Mouse (Mus musculus): Measurements from ENCODE around the gene Anks4b. TPM values are rescaled to one million over a fixed set of nuclear protein-coding genes. Genes with fewer than 3 reads are reported as not detected.

Anks4b gene
- polyA plus RNA-seq, 1 experiment from 2014 or later = not detected

GRCm38 (mm10) chr7:120163581-120164251 is 9.9 kb upstream of the Anks4b start:
- TF ChIP-seq EP300 (IDR thresholded peaks at IDR 0.05) = no peak
- Histone ChIP-seq H3K4me3 (ENCODE audit: low read depth, low read length) (no peak overlapping the region), H3K9ac (replicated peaks; ENCODE audit: low read depth) (no peak overlapping the region), H3K4me2 (replicated peaks; ENCODE audit: low read depth, low read length) (no peak overlapping the region), H3K4me1 (ENCODE audit: insufficient read depth, low read depth, low read length) (no peaks in the 10 kb centered on the region), H3K9me3 (ENCODE audit: low read length) (no peaks in the 10 kb centered on the region), H3K36me3 (ENCODE audit: insufficient read depth, low read length) (no peaks in the 10 kb centered on the region), H3K27me3 (replicated peaks; ENCODE audit: insufficient read depth, low read length) (no peaks in the 10 kb centered on the region), H3K27ac (ENCODE audit: low read length) (no peak overlapping the region)
- ATAC-seq (no peak), DNase-seq (ENCODE audit: low spot score) (no peak)
- 76% methylated on average over 11 of the region's 11 CpGs for WGBS

GRCm38 (mm10) chr7:120172188-120172700 is 1.4 kb upstream of the Anks4b start:
- no peak overlapping the region for H3K9ac ChIP-seq (replicated peaks; ENCODE audit: low read depth)
- no peaks in the 10 kb centered on the region for H3K4me1 ChIP-seq (ENCODE audit: insufficient read depth, low read depth, low read length)
- TF ChIP-seq EP300 (IDR thresholded peaks at IDR 0.05) (no peak), CTCF (IDR thresholded peaks at IDR 0.05) (no peak)
- H3K27me3 ChIP-seq (replicated peaks; ENCODE audit: insufficient read depth, low read length) = no peaks in the 10 kb centered on the region
- H3K36me3 ChIP-seq (ENCODE audit: insufficient read depth, low read length) = no peaks in the 10 kb centered on the region
- DNase-seq (ENCODE audit: low spot score) (peak; percentile 16), ATAC-seq (no peak)
- no peak overlapping the region for H3K27ac ChIP-seq (ENCODE audit: low read length)
- no peaks in the 10 kb centered on the region for H3K9me3 ChIP-seq (ENCODE audit: low read length)
- H3K4me2 ChIP-seq (replicated peaks; ENCODE audit: low read depth, low read length) = no peak overlapping the region
- WGBS = 63% methylated on average over 1 of the region's 1 CpGs
- no peak overlapping the region for H3K4me3 ChIP-seq (ENCODE audit: low read depth, low read length)

- Histone ChIP-seq H3K4me1 (ENCODE audit: insufficient read depth, low read depth, low read length) (no peaks in the 10 kb centered on the region), H3K27ac (ENCODE audit: low read length) (no peak overlapping the region), H3K4me2 (replicated peaks; ENCODE audit: low read depth, low read length) (no peak overlapping the region), H3K4me3 (ENCODE audit: low read depth, low read length) (no peak overlapping the region), H3K9ac (replicated peaks; ENCODE audit: low read depth) (no peak overlapping the region), H3K27me3 (replicated peaks; ENCODE audit: insufficient read depth, low read length) (no peaks in the 10 kb centered on the region), H3K36me3 (ENCODE audit: insufficient read depth, low read length) (no peaks in the 10 kb centered on the region), H3K9me3 (ENCODE audit: low read length) (no peaks in the 10 kb centered on the region)
- ATAC-seq (no peak), DNase-seq (ENCODE audit: low spot score) (no peak)
- TF ChIP-seq EP300 (IDR thresholded peaks at IDR 0.05) = no peak
- no peak for TF ChIP-seq CTCF (IDR thresholded peaks at IDR 0.05)
- 72% methylated on average over 11 of the region's 11 CpGs for WGBS
Measured at GRCm38 (mm10) chr7:120174723-120175504, 1.3 kb downstream of the Anks4b start.

GRCm38 (mm10) chr7:120177611-120178010 is 4.0 kb downstream of the Anks4b start:
- TF ChIP-seq CTCF (IDR thresholded peaks at IDR 0.05) (no peak), EP300 (IDR thresholded peaks at IDR 0.05) (no peak)
- Histone ChIP-seq H3K36me3 (ENCODE audit: insufficient read depth, low read length) (no peaks in the 10 kb centered on the region), H3K4me3 (ENCODE audit: low read depth, low read length) (no peak overlapping the region), H3K4me2 (replicated peaks; ENCODE audit: low read depth, low read length) (no peak overlapping the region), H3K4me1 (ENCODE audit: insufficient read depth, low read depth, low read length) (no peaks in the 10 kb centered on the region), H3K27me3 (replicated peaks; ENCODE audit: insufficient read depth, low read length) (no peaks in the 10 kb centered on the region), H3K9ac (replicated peaks; ENCODE audit: low read depth) (no peak overlapping the region), H3K9me3 (ENCODE audit: low read length) (no peaks in the 10 kb centered on the region), H3K27ac (ENCODE audit: low read length) (no peak overlapping the region)
- ATAC-seq (no peak), DNase-seq (ENCODE audit: low spot score) (no peak)
- WGBS = 72% methylated on average over 3 of the region's 3 CpGs

GRCm38 (mm10) chr7:120178935-120179334 is 5.3 kb downstream of the Anks4b start:
- ATAC-seq = no peak
- H3K9ac ChIP-seq (replicated peaks; ENCODE audit: low read depth) = no peak overlapping the region
- H3K27ac ChIP-seq (ENCODE audit: low read length) = no peak overlapping the region
- no peak for DNase-seq (ENCODE audit: low spot score)
- WGBS = 6% methylated on average over 2 of the region's 2 CpGs
- no peaks in the 10 kb centered on the region for H3K27me3 ChIP-seq (replicated peaks; ENCODE audit: insufficient read depth, low read length)
- TF ChIP-seq EP300 (IDR thresholded peaks at IDR 0.05) = no peak
- no peak for TF ChIP-seq CTCF (IDR thresholded peaks at IDR 0.05)
- no peaks in the 10 kb centered on the region for H3K36me3 ChIP-seq (ENCODE audit: insufficient read depth, low read length)
- H3K4me1 ChIP-seq (ENCODE audit: insufficient read depth, low read depth, low read length) = no peaks in the 10 kb centered on the region
- no peak overlapping the region for H3K4me3 ChIP-seq (ENCODE audit: low read depth, low read length)
- no peaks in the 10 kb centered on the region for H3K9me3 ChIP-seq (ENCODE audit: low read length)
- H3K4me2 ChIP-seq (replicated peaks; ENCODE audit: low read depth, low read length) = no peak overlapping the region

GRCm38 (mm10) chr7:120180547-120180946 is 6.9 kb downstream of the Anks4b start:
- H3K27me3 ChIP-seq (replicated peaks; ENCODE audit: insufficient read depth, low read length) = no peaks in the 10 kb centered on the region
- no peaks in the 10 kb centered on the region for H3K4me1 ChIP-seq (ENCODE audit: insufficient read depth, low read depth, low read length)
- H3K4me2 ChIP-seq (replicated peaks; ENCODE audit: low read depth, low read length) = no peak overlapping the region
- ATAC-seq (no peak), DNase-seq (ENCODE audit: low spot score) (peak; percentile 28)
- H3K4me3 ChIP-seq (ENCODE audit: low read depth, low read length) = no peak overlapping the region
- 65% methylated on average over 5 of the region's 5 CpGs for WGBS
- TF ChIP-seq EP300 (IDR thresholded peaks at IDR 0.05) (no peak), CTCF (IDR thresholded peaks at IDR 0.05) (no peak)
- H3K9me3 ChIP-seq (ENCODE audit: low read length) = no peaks in the 10 kb centered on the region
- H3K27ac ChIP-seq (ENCODE audit: low read length) = no peak overlapping the region
- no peak overlapping the region for H3K9ac ChIP-seq (replicated peaks; ENCODE audit: low read depth)
- no peaks in the 10 kb centered on the region for H3K36me3 ChIP-seq (ENCODE audit: insufficient read depth, low read length)
